Mouse (Mus musculus) forebrain, embryonic 14.5 days (tissue): Measurements from ENCODE around the gene Slc25a31. TPM values are rescaled to one million over a fixed set of nuclear protein-coding genes. Genes with fewer than 3 reads are reported as not detected.

ENCODE experiments used
- ATAC-seq: fragments of 200-750 bp; cut with Nextera tagmentation; 2 replicates; pipeline ENCODE4 v1.8.0; 2017; ENCODE audit warnings: mild to moderate bottlenecking, moderate library complexity
- DNase-seq: peaks from one replicate; pipeline ENCODE4 v3.0.0-alpha.2; 2015; ENCODE audit warnings: low spot score
- H3K27ac ChIP-seq: fragments of 300-500 bp; sonication (generic); 2 replicates; pipeline ENCODE4 v1.5.1; 2014; ENCODE audit warnings: low read depth, mild to moderate bottlenecking, control low read depth, low read length, moderate library complexity
- H3K27me3 ChIP-seq: fragments of 300-500 bp; sonication (generic); replicated peaks from 2 replicates; pipeline ENCODE4 v1.6.1; 2014; ENCODE audit warnings: low read length, control low read depth, mixed read lengths; ENCODE audit not compliant: control insufficient read depth, insufficient read depth
- H3K36me3 ChIP-seq: fragments of 300-500 bp; sonication (generic); 2 replicates; pipeline ENCODE4 v1.6.1; 2014; ENCODE audit warnings: low read length, control low read depth; ENCODE audit not compliant: control insufficient read depth, insufficient read depth
- H3K4me1 ChIP-seq: fragments of 300-500 bp; sonication (generic); 2 replicates; pipeline ENCODE4 v1.6.1; 2014; ENCODE audit warnings: antibody characterized with exemption, low read length, control low read depth; ENCODE audit not compliant: control insufficient read depth, insufficient read depth
- H3K4me2 ChIP-seq: fragments of 300-500 bp; sonication (generic); 2 replicates; pipeline ENCODE4 v1.6.1; 2014; ENCODE audit warnings: mild to moderate bottlenecking, control low read depth, low read length
- H3K4me3 ChIP-seq: fragments of 300-500 bp; sonication (generic); 2 replicates; pipeline ENCODE4 v1.5.1; 2014; ENCODE audit warnings: low read depth, low read length, control low read depth
- H3K9ac ChIP-seq: fragments of 300-500 bp; sonication (generic); 2 replicates; pipeline ENCODE4 v1.6.1; 2014; ENCODE audit warnings: mild to moderate bottlenecking, low read length, control low read depth, moderate library complexity
- H3K9me3 ChIP-seq: fragments of 300-500 bp; sonication (generic); replicated peaks from 2 replicates; pipeline ENCODE4 v1.6.1; 2016; ENCODE audit warnings: low read length, control low read depth, mixed read lengths; ENCODE audit not compliant: control insufficient read depth
- WGBS: fragments of 180-500 bp; shearing (Covaris S2); extraction: QIAGEN DNeasy Blood & Tissue Kit; methylation state at CpG from one replicate; pipeline ENCODE4 v1.1.7; 2014; 5-methylcytosine and 5-hydroxymethylcytosine counted together
- polyA plus RNA-seq: library from polyadenylated mRNA; unstranded; fragments of >200 nt; fragmentation: Nextera tagmentation; extraction: Ambion mirVana; gene quantifications from 2 replicates; pipeline ENCODE4 v1.2.1, GENCODE M21; 2014

The Slc25a31 gene
- polyA plus RNA-seq, 1 experiment from 2014 or later = 0.25 TPM

GRCm38 (mm10) chr3:40744836-40745660 is 36.4 kb downstream of the Slc25a31 start:
- WGBS = under 1% methylated on average over 77 of the region's 93 CpGs
- DNase-seq (peak; percentile 94), ATAC-seq (peak; percentile 96)
- no peaks in the 10 kb centered on the region for H3K27me3 ChIP-seq
- H3K27ac ChIP-seq = peak overlapping the region; percentile 91
- peaks cover 16% of the 10 kb centered on the region for H3K4me1 ChIP-seq
- peak overlapping the region; percentile 80 for H3K4me2 ChIP-seq
- H3K36me3 ChIP-seq = no peaks in the 10 kb centered on the region
- H3K9ac ChIP-seq = peak overlapping the region; percentile 91
- no peaks in the 10 kb centered on the region for H3K9me3 ChIP-seq
- peak overlapping the region; percentile 77 for H3K4me3 ChIP-seq

- DNase-seq (peak; percentile 42), ATAC-seq (no peak; the same call in 1 of the 2 replicates)
- H3K9ac ChIP-seq = peak overlapping the region; percentile 91
- 1% methylated on average over 37 of the region's 37 CpGs for WGBS
- peak overlapping the region; percentile 80 for H3K4me2 ChIP-seq
- no peaks in the 10 kb centered on the region for H3K27me3 ChIP-seq
- H3K4me1 ChIP-seq = peaks cover 16% of the 10 kb centered on the region
- H3K27ac ChIP-seq = peak overlapping the region; percentile 91
- peak overlapping the region; percentile 77 for H3K4me3 ChIP-seq
- no peaks in the 10 kb centered on the region for H3K36me3 ChIP-seq
- H3K9me3 ChIP-seq = no peaks in the 10 kb centered on the region
Measured at GRCm38 (mm10) chr3:40745661-40746547, 37.2 kb downstream of the Slc25a31 start.

GRCm38 (mm10) chr3:40760746-40761145 is 52.1 kb downstream of the Slc25a31 start:
- no peaks in the 10 kb centered on the region for H3K4me1 ChIP-seq
- DNase-seq (no peak), ATAC-seq (no peak)
- H3K9me3 ChIP-seq = no peaks in the 10 kb centered on the region
- no peak overlapping the region for H3K27ac ChIP-seq
- H3K4me3 ChIP-seq = no peak overlapping the region
- no peak overlapping the region for H3K4me2 ChIP-seq
- no peaks in the 10 kb centered on the region for H3K27me3 ChIP-seq
- peaks cover 47% of the 10 kb centered on the region for H3K36me3 ChIP-seq
- 87% methylated on average over 3 of the region's 3 CpGs for WGBS
- no peak overlapping the region for H3K9ac ChIP-seq

GRCm38 (mm10) chr3:40761312-40761711 is 52.7 kb downstream of the Slc25a31 start:
- Histone ChIP-seq H3K9ac (no peak overlapping the region), H3K27me3 (no peaks in the 10 kb centered on the region), H3K9me3 (no peaks in the 10 kb centered on the region), H3K4me1 (no peaks in the 10 kb centered on the region), H3K36me3 (peaks cover 45% of the 10 kb centered on the region), H3K4me2 (no peak overlapping the region), H3K4me3 (no peak overlapping the region), H3K27ac (no peak overlapping the region)
- DNase-seq (no peak), ATAC-seq (no peak)
- 89% methylated on average over 2 of the region's 2 CpGs for WGBS

Other genes with a start within 250 kb of the Slc25a31 start
- gene Intu, start 177.6 kb upstream of the Slc25a31 start, polyA plus RNA-seq = 4.6 TPM in 2 replicates
- gene Hspa4l, start 35.6 kb downstream of the Slc25a31 start, polyA plus RNA-seq = 38.2 and 46.0 TPM in 2 replicates
- gene Plk4, start 91.2 kb downstream of the Slc25a31 start, polyA plus RNA-seq = 26.3 and 30.7 TPM in 2 replicates
- gene Mfsd8, start 138.0 kb downstream of the Slc25a31 start, polyA plus RNA-seq = 22.6 and 23.5 TPM in 2 replicates
- gene Abhd18, start 138.1 kb downstream of the Slc25a31 start, polyA plus RNA-seq = 5.2 and 5.8 TPM in 2 replicates
- gene 1700034I23Rik, start 193.7 kb downstream of the Slc25a31 start, polyA plus RNA-seq = 0.14 TPM in 1 of 2 replicates, not detected in the other
- gene Larp1b, start 241.0 kb downstream of the Slc25a31 start, polyA plus RNA-seq = 1.8 and 2.7 TPM in 2 replicates